Mouse (Mus musculus): Measurements from ENCODE around the gene Efl1.

Efl1 gene

DNA sequence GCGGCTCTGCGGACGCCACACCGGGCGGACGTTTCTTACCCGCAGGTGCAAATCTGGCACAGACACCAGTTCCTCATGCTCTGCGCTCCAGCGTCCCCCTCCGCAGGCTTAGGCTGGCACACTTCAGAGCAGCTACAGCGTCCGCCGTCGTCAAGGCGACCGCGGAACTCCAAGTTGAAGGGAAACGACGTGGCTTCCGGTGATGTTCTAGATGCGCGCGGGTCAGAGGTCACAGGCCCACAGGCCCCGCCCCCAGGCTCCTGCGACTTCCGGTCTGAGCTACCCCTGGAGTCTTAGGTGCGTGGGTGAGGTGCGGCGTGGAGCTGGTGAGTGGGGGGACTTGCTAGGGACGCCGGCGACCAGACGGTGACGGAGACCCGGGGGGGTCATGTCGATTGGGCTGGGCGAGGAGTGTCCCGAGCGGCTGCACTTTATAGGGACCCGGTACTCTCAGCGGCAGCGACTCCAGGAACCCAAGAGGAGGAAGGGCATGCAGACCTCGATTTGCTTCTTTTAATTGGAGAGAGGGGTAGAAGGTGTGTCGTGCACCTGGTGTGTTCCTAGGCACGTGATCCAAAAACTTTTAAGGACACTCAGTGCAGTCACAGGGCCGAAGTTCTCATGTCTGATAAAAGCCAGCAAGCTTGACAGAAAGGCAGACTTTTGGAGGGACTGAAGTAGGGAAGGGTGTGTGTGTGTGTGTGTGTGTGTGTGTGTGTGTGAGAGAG is at the start of gene Efl1, which contains the start of gene Saxo2:
TSS of gene Efl1 (plus strand) at position 262 of the 728 bp plus-strand sequence.
TSS of gene Saxo2 (minus strand) at position 176 of the 728 bp plus-strand sequence.
- DNase-seq (ENCODE audit: extremely low read depth, low read depth): peak; percentile 79

DNA sequence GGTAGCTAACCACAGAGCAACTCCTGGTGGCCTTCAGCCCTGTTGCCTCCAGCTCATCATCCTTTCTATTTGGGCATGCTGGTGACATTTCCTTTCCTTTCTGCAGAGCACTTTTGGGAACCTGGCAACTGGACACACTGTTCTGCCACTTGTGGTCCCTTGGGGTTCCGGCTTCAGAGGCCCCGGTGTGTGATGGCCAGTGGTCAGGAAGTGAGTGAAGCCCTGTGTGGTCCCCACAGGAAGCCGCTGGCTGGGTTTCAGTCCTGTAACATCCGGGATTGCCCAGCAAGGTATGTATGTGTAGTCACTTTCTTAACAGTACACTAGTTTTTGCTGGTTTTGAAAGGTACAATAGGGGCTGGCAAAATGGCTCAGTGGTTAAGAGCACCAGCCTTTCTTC is 46.4 kb upstream of the Efl1 start:
- DNase-seq (ENCODE audit: extremely low read depth, low read depth): no peak

DNA sequence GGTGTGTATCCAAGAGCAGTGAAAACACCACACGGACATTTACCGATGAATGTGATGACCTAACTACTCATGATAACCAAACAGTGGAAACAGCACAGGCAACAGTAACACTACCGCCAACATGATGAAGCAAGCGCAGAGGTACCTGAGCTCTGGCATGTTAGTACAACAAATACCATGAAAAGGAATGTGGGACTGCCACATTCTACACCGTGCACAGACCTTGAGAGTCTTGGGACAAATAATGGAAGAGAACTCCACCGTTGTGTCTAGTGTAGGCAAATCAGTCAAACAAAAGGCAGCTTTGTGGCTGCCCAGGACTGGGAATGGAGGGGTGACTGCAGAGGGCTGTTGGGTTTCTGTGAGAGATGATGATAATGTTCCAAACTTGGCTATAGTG is 43.0 kb upstream of the Efl1 start:
- no peak for DNase-seq (ENCODE audit: extremely low read depth, low read depth)

DNA sequence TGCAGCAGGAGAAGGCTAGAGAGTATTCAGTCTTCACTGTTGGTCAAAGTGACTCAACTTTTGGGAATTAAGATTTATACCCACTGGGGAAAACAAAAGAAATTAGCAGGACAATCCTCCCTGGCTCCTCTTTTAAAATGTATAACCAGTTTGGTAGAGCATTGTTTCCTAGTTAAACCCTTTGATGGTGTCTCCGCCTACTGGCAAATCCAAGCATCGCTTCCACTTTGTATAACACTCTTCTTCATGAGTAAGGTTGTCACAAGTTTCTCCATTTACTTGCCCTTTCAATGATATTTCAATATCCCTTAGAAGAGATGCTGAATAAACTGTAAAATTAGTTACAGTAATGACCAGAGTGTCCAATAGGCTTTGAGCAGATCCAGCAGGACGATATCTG is 38.8 kb upstream of the Efl1 start:
- DNase-seq (ENCODE audit: extremely low read depth, low read depth): no peak

DNA sequence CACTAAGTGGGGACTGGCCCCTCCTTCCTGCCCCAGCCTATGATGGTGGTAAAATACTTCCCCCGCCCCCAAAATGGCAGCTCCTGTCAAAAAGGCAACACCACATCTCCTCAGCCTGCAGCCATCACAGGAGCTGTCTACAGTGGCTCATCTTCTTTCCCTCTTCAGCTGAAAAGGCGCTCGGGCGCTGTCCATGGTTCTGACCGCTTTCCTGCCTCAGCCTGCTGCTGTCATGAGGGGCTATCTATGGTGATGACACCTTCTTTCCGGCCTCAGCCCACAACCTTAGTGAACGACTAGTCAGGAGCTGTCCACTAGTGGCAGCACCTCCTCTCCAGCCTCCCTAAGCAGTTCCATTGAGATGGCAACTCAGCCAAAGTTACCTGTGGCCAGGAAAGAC is 23.1 kb upstream of the Efl1 start:
- peak; percentile 4 for DNase-seq (ENCODE audit: extremely low read depth, low read depth)

DNA sequence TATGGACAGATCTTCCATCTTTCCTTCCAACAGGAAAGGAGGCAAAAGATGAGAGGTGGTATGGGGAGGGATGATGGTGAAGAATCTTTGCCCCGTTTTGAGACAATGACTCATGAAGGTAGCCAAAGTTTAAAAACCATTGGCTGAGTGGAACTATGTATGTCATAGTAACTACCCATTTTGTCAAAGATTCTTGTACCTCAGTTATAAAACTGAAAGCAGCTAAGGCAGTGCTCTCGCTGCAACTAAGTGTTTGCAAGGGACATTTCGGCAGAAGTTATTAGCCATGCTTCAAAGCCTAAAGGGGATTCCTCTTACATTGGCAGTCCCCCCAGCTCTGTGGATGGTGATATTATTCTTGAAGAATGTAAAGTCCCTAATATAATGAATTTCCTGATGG is 1.2 kb upstream of the Efl1 start:
- no peak for DNase-seq (ENCODE audit: extremely low read depth, low read depth)

DNA sequence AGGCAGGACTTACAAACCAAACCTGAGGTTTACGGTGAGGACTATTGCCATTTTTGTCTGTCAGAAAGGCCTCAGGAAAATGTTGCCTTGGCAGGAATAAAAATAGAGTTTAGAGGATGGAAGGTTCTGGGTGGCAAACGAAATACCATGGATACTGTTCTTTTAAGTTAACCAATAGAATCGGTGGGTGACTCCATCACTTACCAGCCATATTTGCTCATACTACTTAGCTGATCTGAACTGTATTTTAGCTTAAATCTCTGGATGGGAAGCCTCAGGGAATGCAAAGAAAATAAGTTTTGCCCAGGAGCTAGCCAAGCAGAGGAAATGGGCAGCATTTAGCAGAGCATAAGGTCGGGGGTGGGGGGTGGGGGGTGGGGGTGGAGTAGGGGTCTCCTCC is 505 bp upstream of the Efl1 start:
- no peak for DNase-seq (ENCODE audit: extremely low read depth, low read depth)

DNA sequence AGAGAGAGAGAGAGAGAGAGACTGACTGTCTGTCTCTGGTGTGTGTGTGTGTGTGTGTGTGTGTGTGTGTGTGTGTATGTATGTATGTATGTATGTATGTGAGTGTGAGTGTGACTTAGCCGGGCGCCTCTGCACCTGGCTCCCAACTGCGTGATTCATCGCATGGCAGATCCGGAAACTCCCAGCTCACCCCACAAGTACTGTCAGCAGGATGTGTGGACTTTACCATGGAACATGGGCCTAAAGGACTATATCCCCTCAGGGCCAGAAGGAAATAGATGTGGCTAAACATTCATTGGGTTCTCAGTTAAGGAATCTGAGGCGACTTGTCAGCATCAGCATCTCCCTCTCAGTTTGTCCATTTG is 649 bp downstream of the Efl1 start:
- peak; percentile 8 for DNase-seq (ENCODE audit: extremely low read depth, low read depth)

DNA sequence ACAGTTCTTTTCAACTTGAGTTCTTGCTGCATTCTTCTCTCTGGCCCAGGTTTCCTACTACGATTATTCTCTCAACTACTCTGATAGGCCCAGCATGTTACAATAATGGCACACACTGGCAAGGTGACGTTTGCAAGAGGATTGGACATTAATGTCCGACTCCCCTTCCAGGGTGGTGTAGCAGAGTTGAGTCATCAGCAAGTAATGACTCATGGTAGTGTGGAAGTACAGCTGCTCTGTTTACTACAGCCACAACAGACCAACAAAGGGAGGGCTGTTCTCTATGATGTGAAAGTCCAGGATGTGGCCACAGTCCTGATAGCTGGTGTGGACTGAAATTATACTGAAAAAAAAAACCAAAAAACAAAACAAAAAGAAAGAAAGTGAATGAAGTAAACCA is 16.2 kb downstream of the Efl1 start:
- no peak for DNase-seq (ENCODE audit: extremely low read depth, low read depth)

DNA sequence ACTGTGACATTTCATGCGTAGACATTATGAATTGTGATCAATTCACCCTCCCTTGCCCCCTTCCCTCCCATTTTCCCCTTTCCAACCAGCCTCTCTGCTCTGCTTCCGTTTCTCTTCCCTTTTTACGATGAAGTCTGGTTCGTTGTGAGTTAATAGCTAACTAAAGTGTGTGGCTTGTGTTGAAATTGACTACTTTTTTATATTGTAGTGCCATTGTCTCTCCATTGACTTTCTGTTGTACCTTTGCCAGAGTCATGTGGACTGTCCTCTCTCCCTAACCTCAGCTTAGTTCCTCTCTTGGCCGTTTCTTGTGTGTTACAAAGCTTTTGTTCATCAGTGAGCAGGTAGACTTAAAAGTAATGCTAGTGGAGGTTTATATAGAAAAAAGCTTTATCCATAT is 27.6 kb downstream of the Efl1 start:
- no peak for DNase-seq (ENCODE audit: extremely low read depth, low read depth)

DNA sequence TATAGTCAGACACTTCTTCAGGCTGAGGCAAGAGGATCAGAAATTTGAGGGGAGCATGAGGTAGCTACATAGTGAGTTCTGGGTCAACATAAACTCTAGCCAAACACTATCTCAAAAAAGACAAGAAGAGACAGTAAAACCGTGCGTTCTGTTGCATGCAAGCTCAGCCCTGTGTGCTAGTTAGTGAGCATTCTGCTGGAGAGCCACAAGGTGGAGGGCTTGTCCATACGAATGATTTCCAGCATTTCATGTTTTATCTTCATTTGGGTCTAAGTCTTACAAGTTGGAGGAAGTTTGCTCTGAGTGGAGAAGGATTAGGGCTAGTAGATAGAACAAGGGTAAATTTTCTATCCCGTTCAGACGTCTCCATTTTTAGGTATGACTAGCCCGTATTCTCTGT is 28.4 kb downstream of the Efl1 start:
- peak; percentile 3 for DNase-seq (ENCODE audit: extremely low read depth, low read depth)

DNA sequence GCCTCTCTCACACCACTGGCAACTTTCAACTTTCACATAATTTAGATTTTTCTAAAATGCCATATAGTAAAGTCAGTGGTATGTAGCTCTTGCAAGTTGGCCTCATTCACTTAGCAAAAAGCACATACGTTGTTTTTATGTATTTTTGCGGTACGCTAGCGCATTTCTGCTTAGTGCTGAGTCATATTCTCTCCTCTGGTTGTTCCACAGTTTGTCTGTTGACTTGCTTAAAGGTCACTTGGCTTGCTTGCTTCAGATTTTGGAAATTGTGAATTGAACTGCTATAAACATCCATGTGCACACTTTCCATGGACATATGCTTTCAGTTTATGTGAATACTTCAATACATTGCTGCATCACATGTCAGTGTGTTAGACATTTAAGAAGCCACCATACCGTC is 31.5 kb downstream of the Efl1 start:
- DNase-seq (ENCODE audit: extremely low read depth, low read depth): no peak

DNA sequence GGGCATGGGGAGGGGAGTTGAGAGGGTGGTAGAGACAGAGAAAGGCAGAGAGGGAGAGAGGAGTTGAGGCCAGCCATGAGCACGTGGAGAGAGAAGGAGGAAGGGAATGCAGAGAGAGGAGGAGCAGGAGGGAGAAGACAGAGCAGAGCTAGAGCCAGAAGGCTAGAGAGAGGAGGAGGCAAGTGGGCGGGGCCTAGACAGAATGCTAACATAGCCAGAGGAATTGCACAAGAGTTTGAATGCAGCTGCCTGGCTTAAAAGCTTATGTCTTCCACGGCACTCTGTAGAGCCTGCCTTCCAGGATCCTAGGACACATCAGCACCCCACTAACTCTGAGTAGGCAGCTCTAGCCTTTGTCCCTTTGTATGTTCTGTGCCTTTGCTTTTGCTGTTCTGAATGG is 40.3 kb downstream of the Efl1 start:
- DNase-seq (ENCODE audit: extremely low read depth, low read depth): peak; percentile 5

DNA sequence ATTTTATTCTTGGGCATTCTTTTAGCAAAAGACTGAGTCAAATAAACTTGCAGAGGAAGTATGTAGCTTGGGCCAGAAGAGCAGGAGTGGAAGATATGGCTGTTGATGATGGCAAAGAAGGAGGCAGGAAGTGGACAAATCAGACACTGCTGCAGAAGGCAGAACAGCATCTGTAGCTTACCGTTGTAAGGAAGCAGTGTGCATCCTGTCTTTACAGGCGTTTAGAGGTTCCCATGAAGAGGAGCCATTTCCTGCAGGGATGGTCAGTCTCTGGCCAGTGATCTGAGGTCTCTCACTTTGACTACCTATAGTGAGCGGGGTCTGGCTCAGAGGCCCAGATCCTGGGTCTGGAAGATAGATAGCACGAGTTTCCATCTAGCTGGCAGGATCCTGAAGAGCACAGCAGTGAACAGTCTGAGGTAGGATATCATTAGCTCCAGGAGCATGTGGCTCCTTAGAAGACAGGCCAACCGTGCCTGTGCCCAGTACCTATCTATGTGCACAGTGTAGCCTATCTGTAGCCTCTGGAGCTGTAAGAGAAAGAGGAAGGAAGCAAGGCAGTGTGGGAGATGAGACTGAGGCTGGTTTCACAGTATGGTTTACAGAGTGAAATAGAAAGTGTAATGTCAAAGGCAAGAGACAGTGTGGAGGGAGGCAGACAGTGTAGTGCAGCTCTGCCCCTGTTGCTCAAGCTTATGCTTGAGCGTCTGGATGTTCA is 42.8 kb downstream of the Efl1 start:
- peak; percentile 86 for DNase-seq (ENCODE audit: extremely low read depth, low read depth)

DNA sequence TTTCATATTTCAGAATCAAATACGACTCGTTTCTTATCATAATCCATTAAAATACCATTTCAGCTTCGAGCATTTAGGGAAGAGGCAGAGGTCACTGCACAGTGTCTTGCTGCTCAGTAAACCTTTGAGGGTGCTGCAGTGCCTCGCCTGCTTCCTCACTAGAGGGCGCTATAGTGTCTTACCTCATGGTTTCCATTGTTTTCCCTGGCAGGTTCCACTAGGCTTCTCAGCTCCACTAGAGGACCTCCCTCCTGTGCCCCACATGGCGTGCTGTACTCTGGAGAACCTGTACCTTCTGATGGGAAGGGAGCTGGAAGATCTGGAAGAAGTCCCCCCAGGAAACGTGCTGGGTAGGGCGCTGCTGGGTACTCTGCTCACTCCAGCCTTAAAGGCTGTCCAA is 49.3 kb downstream of the Efl1 start:
- DNase-seq (ENCODE audit: extremely low read depth, low read depth): peak; percentile 51

DNA sequence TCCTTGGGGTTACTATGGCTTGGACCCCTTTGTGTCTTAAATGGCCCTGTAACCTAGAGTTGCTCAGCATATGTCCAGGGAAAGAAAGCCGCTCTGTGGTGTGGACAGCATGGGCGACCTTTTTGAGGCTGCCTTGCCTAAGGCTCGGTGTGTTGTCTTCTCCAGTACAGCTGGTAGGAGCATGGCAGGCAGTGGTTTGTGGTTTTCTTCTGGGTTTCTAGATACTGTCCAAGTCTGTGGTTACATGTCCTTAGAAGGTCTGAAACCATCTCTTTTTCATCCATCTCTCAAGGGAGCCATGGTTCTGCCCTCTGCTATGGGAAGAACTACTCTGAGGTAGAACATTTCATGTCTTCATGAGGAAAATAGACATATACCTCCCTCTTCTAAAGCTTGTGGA is 50.6 kb downstream of the Efl1 start:
- DNase-seq (ENCODE audit: extremely low read depth, low read depth): no peak

DNA sequence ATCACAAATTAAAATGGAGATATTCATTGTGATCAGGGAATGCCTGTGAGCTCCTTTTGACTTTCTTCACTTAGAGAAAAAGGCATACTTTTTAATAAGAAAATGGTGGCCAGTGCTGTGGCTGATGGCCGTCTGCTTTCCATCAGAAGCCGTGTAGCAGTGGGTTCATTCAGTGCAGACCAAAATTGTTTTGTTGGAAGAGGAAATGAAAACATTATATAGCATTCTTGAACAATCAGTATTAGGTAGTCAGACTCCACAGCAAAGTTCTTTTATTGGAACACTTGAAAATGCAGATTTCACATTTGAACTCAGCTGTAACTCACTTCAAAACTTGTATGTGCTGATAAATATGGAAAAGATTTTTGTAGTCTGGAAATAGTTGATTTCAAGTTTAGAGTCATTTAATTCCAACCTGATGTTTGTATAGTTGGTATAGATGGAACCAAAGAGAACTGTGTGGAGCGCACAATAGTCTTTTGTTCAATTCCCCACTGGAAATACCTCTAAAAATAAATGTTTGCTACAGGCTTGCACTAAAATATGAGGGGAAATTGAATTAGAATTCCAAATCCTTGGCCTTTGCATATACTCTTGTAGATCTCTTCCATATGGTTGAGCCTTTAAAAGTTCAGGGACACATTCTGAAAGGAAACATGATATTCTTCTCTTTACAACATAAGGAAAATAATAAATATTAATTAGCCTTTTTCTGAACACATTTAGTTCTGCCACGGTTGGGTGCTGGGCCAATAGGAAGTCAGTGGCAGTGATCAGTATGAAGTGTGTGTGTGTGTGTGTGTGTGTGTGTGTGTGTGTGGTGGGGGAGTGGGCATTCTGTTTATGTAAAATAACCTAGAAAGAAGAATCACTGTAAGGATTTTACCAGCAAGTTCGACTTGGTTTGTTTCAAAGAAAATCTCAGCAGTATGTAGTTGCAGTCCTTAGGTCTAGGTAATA is 54.2 kb downstream of the Efl1 start:
- DNase-seq (ENCODE audit: extremely low read depth, low read depth): no peak

DNA sequence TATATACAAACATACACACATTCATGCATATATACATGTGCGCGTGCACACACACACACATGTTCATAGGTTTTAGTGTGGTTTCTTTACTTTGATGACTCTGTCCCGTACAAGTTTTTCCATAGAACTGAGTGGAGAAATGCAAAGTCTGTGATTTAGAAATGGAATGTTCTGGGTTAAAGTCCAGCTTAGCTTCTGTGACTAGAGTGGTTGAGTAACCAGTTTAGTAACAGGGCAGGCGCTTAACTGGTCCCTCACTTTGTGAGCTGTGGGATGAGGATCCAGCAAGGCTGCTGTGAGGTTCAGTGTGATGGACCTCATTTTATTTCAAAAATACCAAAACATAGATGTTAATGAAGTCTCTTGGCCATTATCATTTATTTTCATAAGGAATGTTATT is 60.8 kb downstream of the Efl1 start:
- no peak for DNase-seq (ENCODE audit: extremely low read depth, low read depth)

DNA sequence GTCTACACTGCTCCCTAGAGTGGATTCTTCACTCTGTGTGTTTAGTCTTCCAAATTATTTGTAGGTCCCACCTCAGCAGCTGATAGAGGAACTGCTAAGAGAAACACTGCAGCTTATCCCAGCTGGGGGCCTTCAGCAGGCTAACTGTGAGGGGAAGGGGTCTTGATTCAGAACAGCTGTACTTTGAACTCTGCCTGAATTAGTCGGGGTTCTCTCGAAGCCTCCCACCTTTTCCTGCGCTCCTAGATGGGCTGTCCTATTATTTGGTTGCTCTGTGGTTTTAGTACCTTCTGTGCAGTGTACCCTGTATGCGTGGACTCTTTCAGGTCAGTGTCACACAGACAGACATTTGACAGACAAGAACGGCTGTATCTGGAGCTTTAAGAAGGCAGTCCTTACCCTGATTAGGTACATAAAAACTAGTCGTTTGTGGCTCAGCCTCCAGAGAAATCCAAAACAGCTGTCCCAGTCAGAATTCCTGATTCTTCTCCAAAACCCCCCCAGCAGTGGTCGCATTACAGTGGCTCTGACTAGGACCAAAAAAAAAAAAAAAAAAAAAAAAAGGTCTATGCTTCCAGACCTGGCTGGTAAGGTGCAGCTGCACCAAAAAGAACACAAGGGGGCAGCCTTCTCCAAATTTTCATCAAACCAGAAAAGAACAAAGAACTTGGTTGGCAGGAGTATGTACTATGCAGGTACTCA is 66.9 kb downstream of the Efl1 start:
- DNase-seq (ENCODE audit: extremely low read depth, low read depth): no peak

DNA sequence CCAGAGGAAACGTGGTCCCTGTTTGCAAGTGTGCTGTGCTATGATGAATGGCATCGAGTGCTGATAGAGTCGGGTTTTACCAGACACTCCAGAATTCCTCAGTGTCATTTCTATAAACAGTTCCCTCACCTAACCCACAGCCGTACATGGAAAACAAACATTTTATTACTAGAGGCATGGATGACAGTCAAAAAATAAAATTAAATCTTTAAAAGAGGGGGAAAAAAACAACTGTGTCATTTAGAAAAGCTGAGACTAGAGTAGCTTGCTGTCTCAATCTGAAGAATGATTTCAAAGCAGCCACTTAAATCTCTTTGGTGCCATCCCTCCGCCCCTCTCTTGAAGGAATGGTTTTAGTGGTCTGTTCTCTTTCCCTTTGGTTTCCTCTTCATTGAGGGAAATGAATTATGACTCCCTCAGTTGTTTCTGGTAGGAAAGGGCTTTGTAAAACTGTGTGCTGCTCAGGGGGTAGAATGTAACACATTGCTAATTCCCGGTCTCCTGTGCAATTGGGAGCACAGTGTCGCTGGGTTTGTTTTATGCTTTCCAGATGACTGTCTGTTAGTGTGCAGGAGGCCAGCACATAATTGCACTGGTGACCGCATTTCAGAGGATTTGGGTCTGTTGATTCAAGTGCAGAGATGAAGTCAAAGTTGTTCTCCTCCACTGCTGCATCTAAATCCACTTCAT is 67.6 kb downstream of the Efl1 start:
- DNase-seq (ENCODE audit: extremely low read depth, low read depth): no peak

DNA sequence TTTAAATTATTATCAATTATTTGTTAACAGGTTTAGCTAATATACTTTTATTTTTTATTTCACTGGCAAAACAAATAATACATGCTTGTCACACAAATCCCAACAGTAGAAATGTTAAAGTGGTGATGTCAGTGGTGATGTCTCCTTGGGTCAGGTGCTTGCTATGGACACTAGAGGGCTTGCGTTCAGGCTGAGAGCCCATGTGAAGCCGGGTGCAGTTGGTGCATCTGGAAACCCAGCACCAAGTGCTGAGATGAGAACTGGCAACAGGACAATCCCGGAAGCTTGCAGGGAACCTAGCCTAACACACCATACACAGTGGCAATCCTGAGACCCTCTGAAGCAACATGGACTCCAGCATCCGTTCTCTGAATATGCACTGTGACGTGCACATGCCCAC is 70.9 kb downstream of the Efl1 start:
- DNase-seq (ENCODE audit: extremely low read depth, low read depth): no peak

All from MEL-GATA-1-ER (cell line).